ENCODE assay signal across 13 mouse cellular contexts in the genomic region with DNA sequence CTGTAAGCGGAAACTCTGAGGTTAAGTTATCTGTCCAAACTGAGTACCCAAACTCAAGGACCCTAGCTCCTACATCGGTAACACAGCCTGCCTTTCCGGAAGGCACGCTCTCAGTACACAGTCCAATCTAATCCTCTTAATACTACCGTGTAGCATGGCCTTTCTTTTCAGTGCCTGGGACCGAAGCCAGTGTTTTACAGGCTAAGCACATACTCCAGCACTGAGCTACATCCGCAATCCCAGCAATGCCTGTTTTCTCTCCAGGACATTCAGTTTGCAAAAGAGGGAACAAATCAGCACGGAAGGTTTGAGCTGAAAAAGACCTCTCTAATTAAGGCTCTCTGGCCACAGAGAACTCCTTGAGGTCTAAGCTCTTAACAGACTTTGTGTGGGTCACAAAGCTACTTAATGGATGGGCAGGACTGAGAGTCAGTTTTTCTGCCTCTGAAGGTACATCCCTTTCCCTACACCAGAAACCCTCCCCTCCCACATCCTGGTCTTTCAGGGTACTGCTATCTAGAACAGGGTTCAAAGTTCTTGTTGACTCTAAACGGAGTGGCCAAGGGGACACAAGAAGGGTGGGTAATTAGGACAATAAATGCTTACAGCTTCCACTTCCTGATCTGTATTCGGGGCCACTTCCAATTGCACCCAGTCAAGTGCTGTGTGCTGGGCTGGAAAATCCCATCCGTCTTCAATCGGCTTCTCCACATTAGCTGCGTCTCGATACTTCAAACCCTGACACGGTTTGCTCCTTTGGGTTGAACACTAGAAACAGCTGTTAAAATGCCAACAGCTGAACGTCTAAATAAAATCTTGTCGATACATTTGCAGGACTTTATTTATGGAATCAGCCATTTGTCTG. TPM values are rescaled to one million over a fixed set of nuclear protein-coding genes. Genes with fewer than 3 reads are reported as not detected.
DNase-seq lines count a peak whose midpoint lies in the region; ATAC-seq and TF ChIP-seq lines count a peak whose summit lies in the region.
"Had no signal": no experiment of that assay in that cellular context is flagged by ENCODE, and none has a peak within 500 bp of the region (broad histone marks: within the 10 kb centered on the region; RNA-seq: fewer than 3 reads in every experiment).

No protein-coding gene starts in this region.

- no peak for DNase-seq in limb, embryonic 10.5 days (ENCODE audit: low spot score)
- no peak for DNase-seq in forebrain, embryonic 10.5 days (ENCODE audit: extremely low spot score, low spot score)
- peak; percentile 58 for DNase-seq in forebrain, postnatal 0 days
- peak; percentile 53 for DNase-seq in midbrain, postnatal 0 days (ENCODE audit: low spot score)
- no peak for DNase-seq in gastrocnemius, postnatal 25 days
- no peak for DNase-seq in adrenal gland, postnatal 14 days
- DNase-seq: cerebellum, postnatal 14 days; heart, adult 2 months had no signal

- ATAC-seq in limb, embryonic 12.5 days (ENCODE audit: insufficient number of reproducible peaks, insufficient read depth, low FRiP score, low TSS enrichment, low read depth), result no peak
- ATAC-seq in forebrain, postnatal 0 days, result peak; percentile 91
- peak; percentile 74 for ATAC-seq in midbrain, postnatal 0 days (ENCODE audit: low FRiP score)

- H3K9me3 ChIP-seq in limb, embryonic 12.5 days, result no peaks in the 10 kb centered on the region
- H3K9me3 ChIP-seq in limb, embryonic 10.5 days (replicated peaks), result no peaks in the 10 kb centered on the region
- H3K9me3 ChIP-seq in forebrain, embryonic 10.5 days, result no peaks in the 10 kb centered on the region
- H3K9me3 ChIP-seq in forebrain, postnatal 0 days (ENCODE audit: low read length), result no peaks in the 10 kb centered on the region
- H3K9me3 ChIP-seq in midbrain, postnatal 0 days (ENCODE audit: low read length), result no peaks in the 10 kb centered on the region
- H3K9me3 ChIP-seq: liver, embryonic 15.5 days had no signal

- no peak overlapping the region for H3K4me2 ChIP-seq in limb, embryonic 12.5 days
- no peak overlapping the region for H3K4me2 ChIP-seq in forebrain, postnatal 0 days (ENCODE audit: low read depth)
- H3K4me2 ChIP-seq in midbrain, postnatal 0 days (ENCODE audit: low read depth, low read length, poor library complexity, severe bottlenecking), result no peak overlapping the region
- H3K4me2 ChIP-seq: liver, embryonic 15.5 days had no signal

- no peaks in the 10 kb centered on the region for H3K27me3 ChIP-seq in limb, embryonic 12.5 days
- no peaks in the 10 kb centered on the region for H3K27me3 ChIP-seq in limb, embryonic 10.5 days (ENCODE audit: low read depth, poor library complexity, severe bottlenecking)
- no peaks in the 10 kb centered on the region for H3K27me3 ChIP-seq in forebrain, embryonic 10.5 days (ENCODE audit: poor library complexity, severe bottlenecking)
- no peaks in the 10 kb centered on the region for H3K27me3 ChIP-seq in forebrain, postnatal 0 days (ENCODE audit: insufficient read depth, low read length)
- no peaks in the 10 kb centered on the region for H3K27me3 ChIP-seq in midbrain, postnatal 0 days (ENCODE audit: insufficient read depth, low read length)
- H3K27me3 ChIP-seq: liver, embryonic 15.5 days had no signal

- TF ChIP-seq CTCF in forebrain, postnatal 0 days (IDR thresholded peaks at IDR 0.05; ENCODE audit: low read depth), result no peak
- no peak for TF ChIP-seq CTCF in midbrain, postnatal 0 days (IDR thresholded peaks at IDR 0.05)

- no peak overlapping the region for H3K4me3 ChIP-seq in limb, embryonic 12.5 days (replicated peaks)
- no peak overlapping the region for H3K4me3 ChIP-seq in limb, embryonic 10.5 days
- no peak overlapping the region for H3K4me3 ChIP-seq in forebrain, embryonic 10.5 days
- no peak overlapping the region for H3K4me3 ChIP-seq in forebrain, postnatal 0 days (ENCODE audit: low read depth, low read length)
- no peak overlapping the region for H3K4me3 ChIP-seq in midbrain, postnatal 0 days (ENCODE audit: low read depth, low read length)
- H3K4me3 ChIP-seq: erythroblast, embryonic 14.5 days; heart, adult 2 months; liver, embryonic 15.5 days had no signal

- H3K9ac ChIP-seq in limb, embryonic 12.5 days (replicated peaks), result no peak overlapping the region
- H3K9ac ChIP-seq in forebrain, postnatal 0 days, result no peak overlapping the region
- no peak overlapping the region for H3K9ac ChIP-seq in midbrain, postnatal 0 days (replicated peaks; ENCODE audit: low read length, poor library complexity, severe bottlenecking)
- H3K9ac ChIP-seq: liver, embryonic 15.5 days had no signal

- no peaks in the 10 kb centered on the region for H3K36me3 ChIP-seq in limb, embryonic 12.5 days
- H3K36me3 ChIP-seq in limb, embryonic 10.5 days, result no peaks in the 10 kb centered on the region
- H3K36me3 ChIP-seq in forebrain, embryonic 10.5 days (replicated peaks), result no peaks in the 10 kb centered on the region
- H3K36me3 ChIP-seq in forebrain, postnatal 0 days (ENCODE audit: insufficient read depth), result no peaks in the 10 kb centered on the region
- H3K36me3 ChIP-seq in midbrain, postnatal 0 days (ENCODE audit: insufficient read depth, low read length), result no peaks in the 10 kb centered on the region
- H3K36me3 ChIP-seq: liver, embryonic 15.5 days had no signal

- peak overlapping the region; percentile 47; the same call in 1 of the 2 replicates for H3K27ac ChIP-seq in limb, embryonic 12.5 days
- no peak overlapping the region for H3K27ac ChIP-seq in limb, embryonic 10.5 days
- 0 out of 2 replicates have a peak overlapping the region, but pooled peaks have one; percentile 6 for H3K27ac ChIP-seq in forebrain, embryonic 10.5 days
- peak overlapping the region; percentile 54 for H3K27ac ChIP-seq in forebrain, postnatal 0 days (ENCODE audit: low read depth, low read length)
- H3K27ac ChIP-seq in midbrain, postnatal 0 days (ENCODE audit: low read depth, low read length), result no peak overlapping the region
- H3K27ac ChIP-seq: heart, adult 2 months; liver, embryonic 15.5 days had no signal

- 0 out of 2 replicates have a peak, but pooled peaks cover 9% of the 10 kb centered on the region for H3K4me1 ChIP-seq in limb, embryonic 12.5 days (replicated peaks)
- no peaks in the 10 kb centered on the region for H3K4me1 ChIP-seq in limb, embryonic 10.5 days
- H3K4me1 ChIP-seq in forebrain, embryonic 10.5 days, result peaks cover 22% of the 10 kb centered on the region
- no peaks in the 10 kb centered on the region; the same call in 1 of the 2 replicates for H3K4me1 ChIP-seq in forebrain, postnatal 0 days (ENCODE audit: insufficient read depth)
- H3K4me1 ChIP-seq in midbrain, postnatal 0 days (ENCODE audit: insufficient read depth, low read length), result peaks cover 7% of the 10 kb centered on the region; the same call in 1 of the 2 replicates
- H3K4me1 ChIP-seq: liver, embryonic 15.5 days had no signal

- WGBS in limb, embryonic 12.5 days, result 69% methylated on average over 17 of the region's 17 CpGs
- 77% methylated on average over 17 of the region's 17 CpGs for WGBS in limb, embryonic 10.5 days
- WGBS in forebrain, embryonic 10.5 days, result 61% methylated on average over 17 of the region's 17 CpGs
- WGBS in forebrain, postnatal 0 days, result 26% methylated on average over 17 of the region's 17 CpGs
- 33% methylated on average over 17 of the region's 17 CpGs for WGBS in midbrain, postnatal 0 days

RNA-seq across cellular contexts. Expression of a gene that starts 12.4 kb away (rescaled TPM):
- 45.3 and 48.4 TPM in 2 replicates for polyA plus RNA-seq in limb, embryonic 12.5 days (2016; fragmentation: Nextera tagmentation; extraction: Ambion mirVana)
- polyA plus RNA-seq in limb, embryonic 10.5 days (2016; fragmentation: Nextera tagmentation; extraction: Ambion mirVana), result 17.4 and 28.3 TPM in 2 replicates
- polyA plus RNA-seq in forebrain, embryonic 10.5 days (2016; fragmentation: Nextera tagmentation; extraction: Ambion mirVana), result 19.0 and 19.1 TPM in 2 replicates
- total RNA-seq in forebrain, postnatal 0 days (2014; rRNA removed), result 41.0 and 47.9 TPM in 2 replicates
- polyA plus RNA-seq in forebrain, postnatal 0 days (2015; fragmentation: Nextera tagmentation; extraction: Ambion mirVana), result 51.4 and 58.0 TPM in 2 replicates
- 39.4 and 39.7 TPM in 2 replicates for total RNA-seq in midbrain, postnatal 0 days (2014; rRNA removed)
- 45.8 and 46.1 TPM in 2 replicates for polyA plus RNA-seq in midbrain, postnatal 0 days (2015; fragmentation: Nextera tagmentation; extraction: Ambion mirVana)
- total RNA-seq in gastrocnemius, postnatal 25 days (2021), result 10 to 100 TPM; 38.7 to 40.9 TPM
- 33.6 and 36.5 TPM in 2 replicates for total RNA-seq in adrenal gland, postnatal 14 days (2021)

RNA-seq across cellular contexts. Expression of a gene that starts 13.0 kb away (rescaled TPM):
- polyA plus RNA-seq in limb, embryonic 12.5 days (2016; fragmentation: Nextera tagmentation; extraction: Ambion mirVana), result not detected in 2 replicates
- not detected in 2 replicates for polyA plus RNA-seq in limb, embryonic 10.5 days (2016; fragmentation: Nextera tagmentation; extraction: Ambion mirVana)
- polyA plus RNA-seq in forebrain, embryonic 10.5 days (2016; fragmentation: Nextera tagmentation; extraction: Ambion mirVana), result not detected in 2 replicates
- total RNA-seq in forebrain, postnatal 0 days (2014; rRNA removed), result not detected in 2 replicates
- polyA plus RNA-seq in forebrain, postnatal 0 days (2015; fragmentation: Nextera tagmentation; extraction: Ambion mirVana), result not detected in 2 replicates
- total RNA-seq in midbrain, postnatal 0 days (2014; rRNA removed), result not detected in 2 replicates
- polyA plus RNA-seq in midbrain, postnatal 0 days (2015; fragmentation: Nextera tagmentation; extraction: Ambion mirVana), result not detected in 2 replicates
- not detected for total RNA-seq in gastrocnemius, postnatal 25 days (2021)
- not detected in 2 replicates for total RNA-seq in adrenal gland, postnatal 14 days (2021)
- total RNA-seq: heart, adult 2 months; layer of hippocampus, adult 18-20 months; monocyte, adult 5-6 weeks had no signal
- polyA plus RNA-seq: erythroblast, embryonic 14.5 days; heart, adult 2 months; liver, embryonic 15.5 days had no signal

Comparison
In these comparisons a context has a peak if more than half of its experiments do, and no peak if none do; other contexts are left out.
1. H3K27ac ChIP-seq: peak in limb, embryonic 12.5 days (single experiment), forebrain, embryonic 10.5 days (single experiment) and forebrain, postnatal 0 days (single experiment); none in limb, embryonic 10.5 days (single experiment) and midbrain, postnatal 0 days (single experiment).
2. DNase-seq: peak in forebrain, postnatal 0 days (single experiment) and midbrain, postnatal 0 days (single experiment); none in limb, embryonic 10.5 days (single experiment), forebrain, embryonic 10.5 days (single experiment), gastrocnemius, postnatal 25 days (single experiment) and adrenal gland, postnatal 14 days (single experiment).